Mouse (Mus musculus) liver, embryonic 14.5 days (tissue): Measurements from ENCODE around the gene Taf5.

Experiments used
- CTCF ChIP-seq: IDR thresholded peaks from 2 replicates; pipeline ENCODE4 v1.5.1; 2016; ENCODE audit warnings: antibody characterized with exemption, low read depth, control low read depth
- EP300 ChIP-seq: IDR thresholded peaks from 2 replicates; pipeline ENCODE4 v1.6.1; 2016; ENCODE audit warnings: antibody characterized with exemption, low read depth

DNA sequence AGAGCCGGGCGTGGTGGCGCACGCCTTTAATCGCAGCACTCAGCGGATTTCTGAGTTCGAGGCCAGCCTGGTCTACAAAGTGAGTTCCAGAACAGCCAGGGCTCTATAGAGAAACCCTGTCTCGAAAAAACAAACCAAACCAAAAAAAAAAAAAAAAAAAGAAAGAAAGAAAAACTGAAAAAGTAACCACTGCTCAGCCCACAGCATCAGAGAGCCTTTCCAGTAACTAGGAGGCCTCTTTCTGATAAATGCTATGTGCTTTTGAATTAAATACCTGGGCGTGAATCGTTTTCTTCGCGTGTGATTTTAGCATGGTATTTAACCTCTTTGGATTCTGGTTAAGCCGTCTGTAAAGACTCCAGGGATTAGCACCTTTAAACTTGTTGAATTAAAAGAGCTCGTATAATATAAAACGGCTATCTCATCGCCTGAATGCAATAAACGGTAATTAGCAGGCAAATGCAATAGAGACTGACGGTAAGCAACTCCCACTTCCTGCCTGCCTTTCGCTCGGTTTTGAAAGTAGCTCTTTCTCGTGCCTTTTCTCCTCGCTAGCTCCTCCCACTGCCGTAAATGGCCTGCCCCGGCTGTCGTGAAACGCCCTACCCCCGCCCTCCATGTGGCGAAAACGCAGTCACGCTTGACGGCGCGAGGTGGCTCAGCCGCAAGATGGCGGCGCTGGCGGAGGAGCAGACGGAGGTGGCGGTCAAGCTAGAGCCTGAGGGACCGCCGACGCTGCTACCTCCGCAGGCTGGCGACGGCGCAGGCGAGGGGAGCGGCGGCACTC, at the start of gene Taf5:
- peak; percentile 29 for TF ChIP-seq CTCF
- TF ChIP-seq EP300, result no peak
